ENCODE assay signal across 9 mouse cellular contexts in the genomic region with DNA sequence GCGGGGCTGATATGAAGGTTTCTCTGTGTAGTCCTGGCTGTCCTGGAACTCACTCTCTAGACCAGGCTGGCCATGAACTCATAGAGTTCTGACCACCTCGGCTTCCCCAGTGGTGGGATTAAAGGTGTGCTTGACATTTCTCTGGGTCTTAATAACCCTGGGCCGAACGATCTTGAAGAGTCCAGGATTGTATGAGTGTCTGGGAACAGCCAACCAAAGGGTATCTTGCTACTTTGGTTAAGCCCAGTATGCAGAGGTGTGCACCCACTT. TPM values are rescaled to one million over a fixed set of nuclear protein-coding genes. Genes with fewer than 3 reads are reported as not detected.
DNase-seq lines count a peak whose midpoint lies in the region; ATAC-seq and TF ChIP-seq lines count a peak whose summit lies in the region.
"Had no signal": no experiment of that assay in that cellular context is flagged by ENCODE, and none has a peak within 500 bp of the region (broad histone marks: within the 10 kb centered on the region; RNA-seq: fewer than 3 reads in every experiment).

No protein-coding gene starts in this region.

- H3K36me3 ChIP-seq in heart, embryonic 16.5 days (ENCODE audit: control insufficient read depth, insufficient read depth) = no peaks in the 10 kb centered on the region
- no peaks in the 10 kb centered on the region for H3K36me3 ChIP-seq in liver, embryonic 16.5 days (ENCODE audit: control insufficient read depth, insufficient read depth)

- peak overlapping the region; percentile 92 for H3K27ac ChIP-seq in gastrocnemius, adult 2 months
- H3K27ac ChIP-seq in heart, embryonic 16.5 days (ENCODE audit: low read length) = peak overlapping the region; percentile 97
- peak overlapping the region; percentile 90 for H3K27ac ChIP-seq in liver, embryonic 16.5 days (ENCODE audit: low read length)

- no peak for ATAC-seq in heart, embryonic 16.5 days (replicated peaks; ENCODE audit: extremely low read depth, insufficient read depth, low FRiP score)
- no peak for ATAC-seq in liver, embryonic 16.5 days (ENCODE audit: low read depth)

- peak overlapping the region; percentile 60 for H3K4me3 ChIP-seq in gastrocnemius, adult 2 months
- peak overlapping the region; percentile 44 for H3K4me3 ChIP-seq in heart, embryonic 16.5 days (ENCODE audit: low read length)
- peak overlapping the region; percentile 38; the same call in 1 of the 2 replicates for H3K4me3 ChIP-seq in liver, embryonic 16.5 days (ENCODE audit: low read depth, low read length)

- H3K9me3 ChIP-seq in heart, embryonic 16.5 days (replicated peaks; ENCODE audit: control insufficient read depth, low read length) = no peaks in the 10 kb centered on the region
- H3K9me3 ChIP-seq in liver, embryonic 16.5 days (replicated peaks; ENCODE audit: control insufficient read depth, low read length) = no peaks in the 10 kb centered on the region

- H3K27me3 ChIP-seq in heart, embryonic 16.5 days (ENCODE audit: control insufficient read depth, insufficient read depth, low read length) = no peaks in the 10 kb centered on the region
- H3K27me3 ChIP-seq in liver, embryonic 16.5 days (ENCODE audit: control insufficient read depth, insufficient read depth, low read depth, low read length) = no peaks in the 10 kb centered on the region

- no peak for DNase-seq in gastrocnemius, adult 2 months
- DNase-seq in gastrocnemius, adult 8-10 months (ENCODE audit: low spot score in 2 of 2) = no peak
- DNase-seq in 3T3-L1 (ENCODE audit: low read depth, low spot score) = peak; percentile 56
- DNase-seq in left cerebral cortex, postnatal 10 days (ENCODE audit: extremely low spot score in 1 of 2, low spot score in 2 of 2) = no peak
- DNase-seq in adrenal gland, adult 2 months = no peak
- DNase-seq in right cerebral cortex, adult 18-20 months = no peak

- intact Hi-C loops in gastrocnemius, adult 2 months (cut with DNase I) = no loop called here
- intact Hi-C loops in left cerebral cortex, postnatal 10 days (cut with DNase I) = loop anchor here (5.0 kb wide), 2 partner anchors 84 to 354 kb away; no protein-coding TSS in a partner anchor

- TF ChIP-seq CTCF in gastrocnemius, adult 2 months (IDR thresholded peaks at IDR 0.05) = no peak

- peaks cover 33% of the 10 kb centered on the region for H3K4me1 ChIP-seq in heart, embryonic 16.5 days (ENCODE audit: control insufficient read depth, insufficient read depth, low read length)
- peaks cover 5% of the 10 kb centered on the region for H3K4me1 ChIP-seq in liver, embryonic 16.5 days (ENCODE audit: control insufficient read depth, low read depth, low read length)

- H3K4me2 ChIP-seq in heart, embryonic 16.5 days (ENCODE audit: low read depth, low read length) = peak overlapping the region; percentile 71
- H3K4me2 ChIP-seq in liver, embryonic 16.5 days (ENCODE audit: low read depth, low read length) = peak overlapping the region; percentile 49

- H3K9ac ChIP-seq in heart, embryonic 16.5 days (ENCODE audit: low read length) = peak overlapping the region; percentile 72
- H3K9ac ChIP-seq in liver, embryonic 16.5 days (ENCODE audit: low read depth, low read length) = peak overlapping the region; percentile 24; the same call in 1 of the 2 replicates

- WGBS in heart, embryonic 16.5 days = 65% methylated on average over 4 of the region's 4 CpGs
- WGBS in liver, embryonic 16.5 days (ENCODE audit: insufficient replicate concordance) = 58% methylated on average over 4 of the region's 4 CpGs

RNA-seq across cellular contexts. Expression of a gene that starts 0.2 kb away (rescaled TPM):
- 1 to 10 TPM; 2.7 to 7.6 TPM for total RNA-seq in gastrocnemius, adult 2 months (2021)
- total RNA-seq in gastrocnemius, adult 8-10 months (2022) = 1 to 10 TPM in 3 of 4 experiments, under 1 TPM in 1; 0.82 to 2.9 (median 1.6) TPM
- 33.1 and 33.5 TPM in 2 replicates for polyA plus RNA-seq in heart, embryonic 16.5 days (2015; fragmentation: Nextera tagmentation; extraction: Ambion mirVana)
- 3.6 and 5.3 TPM in 2 replicates for polyA plus RNA-seq in liver, embryonic 16.5 days (2015; fragmentation: Nextera tagmentation; extraction: Ambion mirVana)
- 10 to 100 TPM; 14.4 to 15.9 TPM for total RNA-seq in left cerebral cortex, postnatal 10 days (2021)
- 10 to 100 TPM; 16.9 to 30.1 TPM for total RNA-seq in adrenal gland, adult 2 months (2021)
- polyA plus RNA-seq in adrenal gland, adult 2 months (2012; rRNA removed) = 63.2 and 92.2 TPM in 2 replicates

RNA-seq across cellular contexts. Expression of a gene that starts 13.1 kb away (rescaled TPM):
- total RNA-seq in gastrocnemius, adult 2 months (2021) = under 1 TPM in 1 of 2 experiments, not detected in 1; 0.05 TPM
- total RNA-seq in gastrocnemius, adult 8-10 months (2022) = not detected
- 0.09 TPM in 1 of 2 replicates, not detected in the other for polyA plus RNA-seq in heart, embryonic 16.5 days (2015; fragmentation: Nextera tagmentation; extraction: Ambion mirVana)
- 0.02 TPM in 1 of 2 replicates, not detected in the other for polyA plus RNA-seq in liver, embryonic 16.5 days (2015; fragmentation: Nextera tagmentation; extraction: Ambion mirVana)
- total RNA-seq in left cerebral cortex, postnatal 10 days (2021) = 10 to 100 TPM; 12.9 to 14.4 TPM
- 1 to 10 TPM in 1 of 2 experiments, under 1 TPM in 1; 0.43 to 1.6 TPM for total RNA-seq in adrenal gland, adult 2 months (2021)
- polyA plus RNA-seq in adrenal gland, adult 2 months (2012; rRNA removed) = 0.16 and 0.93 TPM in 2 replicates
- total RNA-seq: heart, postnatal 14 days had no signal

RNA-seq across cellular contexts. Expression of a gene that starts 36.3 kb away (rescaled TPM):
- not detected for total RNA-seq in gastrocnemius, adult 2 months (2021)
- not detected for total RNA-seq in gastrocnemius, adult 8-10 months (2022)
- 1.8 and 4.9 TPM in 2 replicates for polyA plus RNA-seq in heart, embryonic 16.5 days (2015; fragmentation: Nextera tagmentation; extraction: Ambion mirVana)
- 0.63 and 1.1 TPM in 2 replicates for polyA plus RNA-seq in liver, embryonic 16.5 days (2015; fragmentation: Nextera tagmentation; extraction: Ambion mirVana)
- under 1 TPM in 1 of 2 experiments, not detected in 1; 0.17 TPM for total RNA-seq in left cerebral cortex, postnatal 10 days (2021)
- 1 to 10 TPM; 1.3 to 1.5 TPM for total RNA-seq in adrenal gland, adult 2 months (2021)
- polyA plus RNA-seq in adrenal gland, adult 2 months (2012; rRNA removed) = 3.8 and 4.9 TPM in 2 replicates

RNA-seq across cellular contexts. Expression of a gene that starts 41.2 kb away (rescaled TPM):
- total RNA-seq in gastrocnemius, adult 2 months (2021) = 1 to 10 TPM; 1.4 to 1.7 TPM
- 1 to 10 TPM in 2 of 4 experiments, not detected in 2; 1.1 to 1.3 TPM for total RNA-seq in gastrocnemius, adult 8-10 months (2022)
- polyA plus RNA-seq in heart, embryonic 16.5 days (2015; fragmentation: Nextera tagmentation; extraction: Ambion mirVana) = 38.2 and 88.5 TPM in 2 replicates
- 108 and 121 TPM in 2 replicates for polyA plus RNA-seq in liver, embryonic 16.5 days (2015; fragmentation: Nextera tagmentation; extraction: Ambion mirVana)
- total RNA-seq in left cerebral cortex, postnatal 10 days (2021) = 1 to 10 TPM; 1.6 to 2.1 TPM
- total RNA-seq in adrenal gland, adult 2 months (2021) = 1 to 10 TPM; 8.1 to 9.6 TPM
- polyA plus RNA-seq in adrenal gland, adult 2 months (2012; rRNA removed) = 33.4 and 40.2 TPM in 2 replicates

Comparison
In these comparisons a context has a peak if more than half of its experiments do, and no peak if none do; other contexts are left out.
1. RNA of a gene that starts 13.1 kb away (total RNA-seq): 12.9 to 14.4 TPM in left cerebral cortex, postnatal 10 days; 0.43 to 1.6 TPM in adrenal gland, adult 2 months, 0.05 TPM in gastrocnemius, adult 2 months and not detected in gastrocnemius, adult 8-10 months; every median in the first group is over 4 times any median in the second.
2. Peak in every context shown above with its lines, with median percentiles within 50 percentile points of each other: H3K27ac ChIP-seq and H3K4me3 ChIP-seq.